Mouse (Mus musculus) inflammation-experienced regulatory T-cells, adult 6 months (primary cell): ENCODE measurements around the gene Dnajb13. TPM values are rescaled to one million over a fixed set of nuclear protein-coding genes. Genes with fewer than 3 reads are reported as not detected.
"Not testable (repeated sequence)": the region's sequence is repeated elsewhere in the genome, so short reads cannot be mapped to it uniquely, and the experiment has no call there.

Source experiments
- ATAC-seq: one replicate; pipeline ENCODE4 v1.8.0; 2017
- polyA plus RNA-seq, 3 experiments: library from polyadenylated mRNA; unstranded; fragments of 100-300 nt; shearing (Covaris generic); gene quantifications; one replicate each; pipeline ENCODE4 v1.2.1; 2017

Gene Dnajb13
- polyA plus RNA-seq, 3 experiments from 2014 or later = 15.7 to 23.7 (median 18.8) TPM

DNA sequence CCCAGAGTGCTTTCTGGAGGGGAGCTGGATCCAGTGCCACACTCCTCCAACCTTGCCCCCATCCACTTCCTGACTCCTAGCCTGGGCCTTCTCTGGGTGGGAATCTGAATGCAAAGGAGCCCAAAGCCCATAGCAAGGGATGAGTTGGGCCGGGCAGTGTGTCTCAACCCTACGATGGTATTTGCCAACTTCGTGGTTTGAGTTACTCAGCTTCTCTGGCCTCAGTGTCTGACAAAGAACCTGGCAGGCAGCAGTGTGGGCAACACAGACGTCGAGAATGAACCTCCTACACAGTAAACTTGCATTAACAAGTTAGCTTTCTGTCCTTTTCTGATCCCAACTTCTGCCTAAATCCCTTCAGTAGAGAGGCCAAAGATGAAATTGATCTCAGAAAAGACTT, 30.3 kb downstream of the Dnajb13 start:
- ATAC-seq = no peak

GRCm38 (mm10) chr7:100482046-100482445, 32.7 kb downstream of the Dnajb13 start:
- ATAC-seq = not testable (repeated sequence)

- no peak for ATAC-seq
Observed at GRCm38 (mm10) chr7:100480175-100480574, 34.6 kb downstream of the Dnajb13 start.

DNA sequence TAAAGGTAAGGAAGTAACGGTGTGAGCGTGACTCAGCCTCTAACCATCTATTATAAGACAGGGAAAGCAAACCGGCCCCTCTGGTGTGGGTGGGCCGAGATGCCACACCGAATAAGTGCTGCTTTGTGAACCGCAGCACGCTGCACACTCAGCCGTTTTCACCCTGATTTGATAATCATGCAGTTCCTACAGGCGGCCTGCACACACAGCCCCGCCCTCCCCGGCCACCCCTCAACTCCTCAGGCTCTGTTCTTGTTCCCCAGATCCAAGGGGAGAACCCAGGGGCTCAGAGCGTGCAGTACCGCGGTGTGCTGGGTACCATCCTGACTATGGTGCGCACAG, 35.0 kb downstream of the Dnajb13 start:
- ATAC-seq = no peak

GRCm38 (mm10) chr7:100479100-100479822, 35.5 kb downstream of the Dnajb13 start:
- ATAC-seq = no peak

- no peak for ATAC-seq
Observed at GRCm38 (mm10) chr7:100474680-100475079, 40.1 kb downstream of the Dnajb13 start.

- no peak for ATAC-seq
Observed at GRCm38 (mm10) chr7:100473846-100474454, 40.8 kb downstream of the Dnajb13 start.

DNA sequence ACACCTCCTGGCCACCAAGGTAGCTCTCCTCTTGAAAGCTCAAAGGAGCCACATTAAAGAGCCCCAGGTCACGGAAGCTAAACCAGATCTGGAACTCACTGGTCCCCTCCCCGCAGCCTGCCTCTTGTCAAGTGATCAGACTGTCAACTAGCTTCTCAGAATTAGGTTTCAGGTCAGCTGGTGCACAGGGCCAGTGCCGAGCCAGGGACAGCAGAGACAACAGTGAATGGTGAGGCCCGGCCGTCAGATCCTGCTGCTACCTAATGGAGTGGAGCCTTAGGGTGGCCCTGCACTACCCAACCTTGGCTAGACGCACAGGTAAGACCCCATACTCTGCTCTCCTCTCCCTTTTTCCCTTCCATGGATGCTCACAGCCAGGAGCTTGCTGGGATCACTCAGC, 42.0 kb downstream of the Dnajb13 start, which contains the start of gene Ucp3:
Ucp3 (plus strand) TSS at position 214 of the 400 bp plus-strand sequence.
- no peak for ATAC-seq

DNA sequence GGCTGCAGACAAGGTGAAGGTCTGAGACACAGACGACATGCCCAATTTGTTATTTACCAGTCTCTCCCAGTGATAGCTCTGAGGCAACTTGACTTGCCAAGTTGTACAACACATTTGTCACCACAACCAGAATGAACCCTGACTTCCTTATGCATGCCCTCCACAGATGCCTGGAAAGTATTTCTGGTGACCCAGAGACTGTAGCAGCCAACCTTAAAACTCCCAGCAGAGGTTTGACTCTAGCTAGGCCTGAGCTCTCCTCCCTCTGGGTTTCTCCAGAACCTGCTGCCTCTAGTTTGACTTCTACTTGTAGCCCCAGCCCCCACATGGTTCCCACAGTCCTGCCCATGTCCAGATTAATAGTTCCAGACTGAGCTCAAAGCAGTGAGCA, 43.4 kb downstream of the Dnajb13 start:
- ATAC-seq = no peak

DNA sequence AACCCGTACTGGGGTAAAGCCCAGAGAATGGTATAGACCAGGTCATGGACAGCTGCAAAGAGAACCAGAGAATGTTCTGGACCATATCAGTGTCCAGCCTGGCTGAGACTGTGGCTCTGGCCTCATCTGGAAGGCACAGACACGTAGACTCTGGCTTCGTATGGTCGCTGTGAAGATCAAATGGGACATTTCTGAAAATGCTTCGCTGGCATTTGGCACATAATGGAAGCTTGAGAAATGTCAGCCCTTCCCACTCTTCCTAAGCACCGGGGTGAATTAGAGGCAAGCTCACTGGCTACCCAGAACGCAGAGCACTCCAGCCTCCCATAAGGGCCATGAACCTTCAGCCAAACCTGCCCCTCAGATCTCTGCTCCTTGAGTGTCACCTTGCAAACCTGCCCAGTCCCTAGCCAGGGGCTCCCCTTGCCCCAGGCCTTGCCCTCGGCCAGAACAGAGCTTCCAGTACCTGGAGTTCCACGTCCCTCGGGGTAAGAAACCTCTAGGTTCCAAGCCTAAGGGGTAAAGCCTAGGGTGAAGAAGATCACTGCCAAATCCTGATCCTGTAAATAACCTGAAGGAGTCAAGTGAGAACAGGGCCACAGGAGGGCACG, 43.9 kb downstream of the Dnajb13 start:
- ATAC-seq = no peak

DNA sequence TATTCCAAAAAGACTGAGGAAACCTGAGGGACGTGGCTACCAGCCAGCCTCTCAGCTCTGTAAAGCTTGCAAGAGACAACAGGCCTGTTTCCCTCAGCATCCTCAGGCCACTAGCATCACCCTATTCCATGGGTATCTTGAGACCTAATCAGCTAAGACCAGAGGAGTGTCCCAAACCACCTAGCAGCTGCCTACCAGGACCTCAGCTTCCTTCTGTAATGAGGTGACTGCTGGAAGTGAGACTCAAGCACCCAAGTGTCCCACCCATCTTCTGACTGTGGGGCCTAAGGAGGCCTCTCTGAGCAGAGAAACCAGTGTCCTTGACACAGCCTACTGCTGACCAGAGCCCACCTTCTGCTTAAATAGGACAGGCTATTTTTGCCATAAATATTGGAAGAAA, 45.3 kb downstream of the Dnajb13 start:
- no peak for ATAC-seq

DNA sequence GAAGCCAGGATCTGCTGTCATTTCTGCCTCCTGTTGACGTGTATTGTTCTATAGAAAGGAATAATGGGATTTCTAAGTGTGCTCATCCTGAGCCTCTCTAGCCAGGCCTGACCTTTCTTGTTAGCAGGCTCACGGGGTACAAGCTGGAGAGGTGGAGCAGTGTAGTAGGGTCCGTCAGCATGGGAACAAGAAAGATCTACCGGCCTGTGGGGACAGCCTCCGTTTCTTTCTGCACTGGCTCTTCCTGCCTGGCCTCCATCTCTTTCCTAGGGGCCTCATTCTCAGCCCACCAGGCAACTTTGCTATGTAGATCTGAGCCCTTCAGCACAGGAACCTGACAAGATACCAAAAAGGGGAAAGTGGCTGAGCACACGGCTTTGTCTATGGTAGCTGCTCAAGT, 46.0 kb downstream of the Dnajb13 start:
- ATAC-seq = no peak

DNA sequence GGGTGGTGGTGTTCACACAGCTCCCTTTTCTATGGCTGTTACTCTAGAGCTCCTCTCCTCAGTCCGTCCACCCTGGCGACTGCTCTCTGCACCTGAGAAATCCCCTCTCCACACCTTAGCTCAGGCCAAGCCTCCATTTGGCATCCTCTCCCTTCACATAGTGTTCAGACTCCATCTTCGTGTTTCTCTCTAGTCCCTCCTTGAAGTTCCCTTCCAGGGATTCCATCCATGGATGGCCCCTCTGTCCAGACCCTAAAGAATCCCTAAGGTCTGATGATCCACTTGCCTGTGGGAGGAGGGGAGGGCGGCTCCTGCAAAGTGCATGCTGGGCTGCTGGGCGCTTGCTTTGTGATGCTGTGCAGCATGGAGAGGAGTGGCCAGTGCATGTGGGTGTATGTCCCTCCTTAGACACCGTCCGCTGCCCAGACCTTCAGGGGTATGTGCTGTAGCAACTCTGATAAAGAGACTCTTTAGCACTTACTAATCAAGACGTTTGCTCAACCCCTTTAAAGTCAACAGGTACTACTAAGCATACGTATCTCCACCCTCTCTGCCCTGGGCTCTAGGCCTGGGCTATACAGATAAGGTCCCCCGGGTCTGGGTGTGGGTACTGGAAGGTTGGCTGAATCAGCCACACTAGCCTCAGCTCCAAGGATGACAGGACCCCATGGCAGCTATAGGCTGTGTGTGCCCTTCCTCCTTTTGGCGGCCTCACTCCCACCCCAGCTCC, 47.8 kb downstream of the Dnajb13 start:
- ATAC-seq = no peak

DNA sequence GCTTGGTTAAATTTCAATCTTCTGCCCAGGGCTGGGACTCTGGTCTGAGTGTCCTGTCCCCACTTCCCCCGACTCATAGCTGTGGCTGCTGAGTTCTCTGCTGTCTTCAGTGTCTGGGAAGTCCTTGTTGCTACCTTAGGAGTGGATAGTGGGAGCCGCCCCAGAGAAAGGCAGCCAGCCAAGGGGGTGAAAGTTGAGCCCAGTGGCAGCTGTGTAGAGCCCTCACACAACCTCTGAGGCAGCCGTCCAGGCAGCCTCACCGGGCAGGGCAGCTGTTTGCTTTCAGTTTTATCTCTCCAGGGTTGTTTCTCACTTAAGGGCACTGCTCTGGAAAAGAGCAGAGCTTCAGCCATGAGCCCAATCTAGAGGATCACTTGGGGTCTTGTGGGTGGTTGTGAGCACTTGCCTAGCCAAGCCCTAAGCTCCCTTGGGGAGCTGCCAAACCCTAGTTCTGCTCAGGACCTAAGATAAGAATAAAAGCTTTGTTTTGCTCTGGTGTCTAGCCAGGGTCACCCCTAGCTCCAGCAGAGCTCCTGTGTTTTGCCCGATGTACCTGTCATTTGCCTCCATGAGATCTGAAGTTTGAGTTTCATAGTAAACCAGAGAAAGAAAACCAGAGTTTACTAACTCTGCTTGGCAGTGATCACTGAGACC, 49.0 kb downstream of the Dnajb13 start:
- ATAC-seq = no peak

DNA sequence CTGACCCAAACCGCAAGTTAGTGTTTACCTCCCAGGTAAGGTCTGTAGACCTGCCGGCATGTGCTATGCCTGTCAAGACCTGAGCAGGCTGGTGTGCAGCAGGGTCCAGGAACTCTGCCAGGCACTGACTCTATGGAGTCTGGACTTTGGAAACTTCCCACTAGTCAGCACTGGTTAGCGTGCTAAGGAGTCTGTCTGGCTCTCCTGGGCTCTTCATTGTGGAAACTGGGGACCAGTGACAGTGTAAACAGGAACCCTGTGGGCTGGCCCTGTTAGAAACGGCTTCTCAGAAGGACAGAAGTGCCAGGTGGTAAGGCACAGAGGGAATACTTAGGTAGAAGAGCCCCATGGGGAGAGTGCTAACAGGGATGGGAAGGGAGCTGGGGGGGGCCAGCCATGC, 49.5 kb downstream of the Dnajb13 start:
- no peak for ATAC-seq

GRCm38 (mm10) chr7:100464248-100464647, 50.5 kb downstream of the Dnajb13 start:
- ATAC-seq = no peak

DNA sequence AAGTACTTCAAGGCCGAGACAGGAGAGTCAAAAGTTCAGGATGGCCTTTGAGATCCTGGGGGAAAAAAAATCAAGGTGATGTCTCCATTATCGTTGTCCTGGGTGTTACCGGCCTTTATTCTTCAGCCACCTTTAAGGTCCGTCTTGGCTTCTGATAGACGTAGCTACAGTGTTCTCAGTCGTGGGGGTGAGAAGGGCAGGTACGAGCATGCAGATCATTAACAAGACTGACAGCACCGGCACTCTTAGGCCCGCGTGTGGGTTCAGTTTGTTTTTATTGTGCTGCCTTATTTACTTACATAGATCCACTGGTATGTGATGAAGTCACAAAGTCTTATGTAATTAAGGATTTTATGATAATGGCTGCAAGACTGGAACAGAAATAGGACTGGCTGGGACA, 51.0 kb downstream of the Dnajb13 start:
- ATAC-seq = no peak

DNA sequence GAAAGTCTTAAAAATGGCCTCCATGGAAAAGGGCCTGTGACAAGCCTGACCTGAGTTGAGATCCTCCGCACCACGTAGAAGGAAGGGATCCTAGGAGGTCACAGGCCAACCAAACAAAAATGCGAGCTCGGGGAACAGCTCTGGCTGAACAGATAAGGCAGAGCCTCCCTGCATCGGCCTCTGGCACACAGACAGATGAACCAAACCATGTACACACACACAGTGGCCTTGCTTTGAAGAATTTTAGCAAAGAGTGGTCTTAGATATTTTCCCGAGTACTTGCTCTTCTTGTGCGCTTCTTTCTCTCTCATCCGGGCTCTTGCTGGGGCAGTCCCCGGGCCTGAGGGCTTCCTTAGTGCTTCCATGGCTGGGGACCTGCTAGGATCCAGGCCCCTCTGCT, 51.6 kb downstream of the Dnajb13 start:
- no peak for ATAC-seq

GRCm38 (mm10) chr7:100461621-100462151, 53.1 kb downstream of the Dnajb13 start:
- ATAC-seq = no peak

DNA sequence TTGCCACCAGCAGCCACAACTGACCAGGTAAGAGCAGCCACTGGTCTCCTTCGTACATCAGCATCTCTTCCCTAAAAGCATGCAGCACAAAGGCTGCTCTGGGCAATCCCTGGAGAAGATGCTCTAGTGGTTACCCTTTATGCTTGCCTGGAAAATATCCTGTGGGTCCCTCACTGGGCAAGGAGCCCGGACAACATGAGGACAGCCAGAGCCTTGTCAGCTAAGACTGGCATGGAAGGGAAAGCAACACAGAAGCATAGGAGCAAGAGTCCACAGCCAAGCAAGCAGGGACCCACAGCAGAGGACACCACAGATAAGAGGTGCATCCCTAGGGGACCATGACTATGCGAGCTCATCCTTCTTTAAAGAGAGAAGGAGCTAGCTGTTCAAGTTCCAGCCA, 54.9 kb downstream of the Dnajb13 start:
- ATAC-seq = no peak

- no peak for ATAC-seq
Observed at GRCm38 (mm10) chr7:100458153-100458552, 56.6 kb downstream of the Dnajb13 start.
